Mouse (Mus musculus) megakaryocyte progenitor cell, adult 5-6 weeks (primary cell): Measurements from ENCODE around the gene Tax1bp3. TPM values are rescaled to one million over a fixed set of nuclear protein-coding genes. Genes with fewer than 3 reads are reported as not detected.

Experiments used
- ATAC-seq: replicated peaks from 2 replicates; pipeline ENCODE4 v1.8.0; 2016; ENCODE audit warnings: mild to moderate bottlenecking, moderate TSS enrichment, inconsistent platforms; ENCODE audit not compliant: poor library complexity
- total RNA-seq, 2 experiments: library from RNA; stranded (forward) in 1 of 2; stranded (reverse) in 1 of 2; fragments of 157-497, 149-512 nt in 1 of 2; fragments of 200-1000 nt in 1 of 2; gene quantifications; 2 replicates each; pipeline versions ENCODE4 v1.2.3 to v1.2.4; 2015 to 2017

Gene Tax1bp3
- total RNA-seq (2015) (6.7 and 10.0 TPM in 2 replicates), total RNA-seq (2017) (4.9 and 7.2 TPM in 2 replicates)

DNA sequence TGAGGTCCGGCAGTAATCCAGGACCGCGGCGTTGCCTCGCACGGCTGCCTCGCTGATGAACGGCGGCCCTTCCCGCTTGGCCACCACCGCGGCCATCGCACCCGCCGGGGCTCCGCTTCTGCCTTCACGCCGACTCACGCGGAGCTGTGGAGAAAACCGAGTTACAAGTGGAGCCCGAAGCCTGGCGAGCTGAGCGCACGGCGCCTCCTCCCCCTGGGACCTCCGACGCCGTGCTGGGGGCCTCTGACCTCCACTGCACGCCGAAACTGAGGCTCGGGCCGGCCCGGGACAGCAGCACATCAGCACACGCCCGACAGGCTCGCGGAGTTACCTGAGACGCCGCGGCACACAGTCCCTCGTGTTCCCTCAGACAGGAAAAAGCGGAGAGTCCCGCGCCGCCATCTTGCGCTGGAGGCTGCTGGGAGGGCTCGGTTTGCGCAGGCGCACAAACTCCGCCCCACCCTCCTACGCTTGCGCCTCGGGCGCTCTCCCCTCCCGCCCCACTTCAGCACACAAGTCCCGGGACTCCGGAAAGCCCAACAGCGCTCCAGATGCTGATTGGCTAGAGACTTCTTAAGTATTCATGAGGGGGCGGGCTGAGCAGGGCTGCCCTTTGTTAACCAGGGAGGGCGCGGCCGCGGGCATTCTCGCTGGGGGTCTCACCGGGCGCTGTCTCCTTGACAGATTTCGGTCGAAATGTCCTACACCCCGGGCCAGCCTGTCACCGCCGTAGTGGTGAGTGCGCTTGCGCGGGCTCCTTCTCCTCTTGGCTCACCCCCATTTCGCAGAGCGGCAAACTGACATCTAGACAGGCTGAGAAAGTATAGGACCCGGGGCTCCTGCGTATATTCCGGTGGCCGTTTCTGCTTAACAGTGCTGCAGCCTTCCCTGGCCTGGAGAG, at the start of gene Tax1bp3, which contains the start of gene Emc6:
Gene Tax1bp3, plus strand, starts transcription at position 476 of the 901 bp plus-strand sequence.
Gene Emc6, minus strand, starts transcription at position 430 of the 901 bp plus-strand sequence.
- ATAC-seq = peak; percentile 92

DNA sequence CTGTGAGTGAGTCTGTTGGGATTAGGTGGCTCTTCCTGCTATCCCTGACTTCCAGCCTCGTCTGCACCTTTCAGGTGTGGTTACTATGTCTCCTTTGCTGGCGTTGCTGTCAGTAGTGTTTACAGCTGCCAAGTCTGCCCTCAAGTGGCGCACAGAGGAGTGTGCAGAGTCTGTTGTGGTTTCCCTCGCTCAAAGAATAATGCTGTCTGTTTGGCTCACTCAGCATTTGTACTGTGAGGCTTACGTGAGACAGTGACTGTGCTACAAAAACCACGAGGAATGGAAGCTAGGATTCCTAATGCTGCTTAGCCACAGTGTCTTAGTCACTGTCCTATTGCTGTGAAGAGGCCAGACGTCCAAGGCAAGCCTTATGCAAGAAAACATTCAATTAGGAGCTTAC, 45.9 kb upstream of the Tax1bp3 start:
- peak; percentile 87 for ATAC-seq

DNA sequence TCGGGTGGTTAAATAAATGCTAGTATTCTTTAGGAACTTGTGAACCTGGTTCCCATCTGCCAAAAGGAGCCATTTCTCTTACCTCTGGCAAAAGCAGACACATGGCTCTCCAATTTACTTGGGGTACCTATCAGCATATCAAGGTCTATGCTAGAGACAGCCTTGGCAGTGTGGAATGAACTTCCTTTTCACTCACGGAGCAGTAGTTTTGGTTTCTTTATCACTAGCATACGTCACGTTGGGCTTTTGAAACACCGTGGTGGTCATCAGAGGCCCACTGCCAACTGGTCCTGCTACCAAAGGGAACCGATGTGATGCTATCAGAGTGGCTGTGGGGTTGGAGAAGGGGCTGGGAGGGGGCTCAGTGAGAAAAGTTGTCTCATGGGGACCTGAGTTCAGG, 43.9 kb upstream of the Tax1bp3 start:
- peak; percentile 29; the same call in 1 of the 2 replicates for ATAC-seq

DNA sequence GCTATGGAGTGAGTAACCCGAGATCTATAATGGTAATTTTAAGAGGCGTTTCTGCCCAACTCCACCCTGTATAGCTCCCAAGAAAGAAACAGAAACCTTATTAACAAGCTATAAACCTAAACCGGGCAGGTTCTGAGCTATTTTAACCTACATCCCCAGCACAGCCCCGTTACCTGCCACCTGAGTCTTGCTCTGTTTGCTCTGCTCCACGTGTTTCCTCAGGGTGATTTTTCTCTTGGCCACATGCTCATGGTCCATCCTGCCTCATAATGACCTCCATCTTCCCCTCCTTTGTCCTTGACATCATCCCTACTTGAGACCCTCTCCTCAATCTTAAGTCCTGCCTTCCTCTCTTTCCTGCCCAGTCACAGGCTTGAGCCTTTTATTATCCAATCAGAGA, 42.7 kb upstream of the Tax1bp3 start:
- ATAC-seq = no peak

DNA sequence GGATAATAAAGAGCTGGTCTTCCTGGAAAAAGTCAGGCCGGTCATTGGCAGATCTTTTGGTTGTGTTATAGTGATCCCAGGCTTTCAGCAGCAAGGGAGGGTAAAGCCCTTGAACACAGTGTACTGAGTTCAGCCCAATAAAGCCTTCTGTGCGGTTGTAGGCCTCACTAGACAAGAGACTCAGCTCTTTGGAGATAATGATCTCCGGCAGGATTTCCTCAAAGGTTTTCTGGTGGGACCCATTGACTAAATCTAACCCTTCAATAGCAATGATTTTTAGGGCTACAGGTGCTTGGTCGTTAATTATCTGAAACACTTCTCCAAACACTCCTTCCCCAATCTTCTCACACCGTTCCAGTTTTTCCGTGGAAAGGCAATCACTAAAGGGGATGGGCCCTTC, 40.3 kb upstream of the Tax1bp3 start:
- no peak for ATAC-seq

DNA sequence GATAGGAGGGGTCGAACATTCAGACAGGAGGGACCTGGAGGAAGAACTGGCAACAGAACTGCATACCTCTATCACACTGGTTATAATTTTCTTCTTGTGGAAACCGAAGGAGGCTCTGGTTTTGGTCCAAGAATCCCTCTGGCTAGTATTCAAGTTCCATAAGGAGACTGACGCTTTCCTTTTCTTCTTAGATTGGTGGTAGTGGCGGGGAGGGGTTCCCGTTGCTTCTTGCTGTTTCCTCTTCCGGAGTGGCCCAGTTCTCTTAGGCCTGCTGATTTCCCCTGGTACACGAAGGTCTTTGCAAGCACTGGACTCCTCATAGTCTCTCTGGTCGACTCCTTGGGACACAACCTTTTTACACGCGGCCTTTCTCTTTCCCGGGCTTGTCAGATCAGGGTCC, 39.8 kb upstream of the Tax1bp3 start:
- ATAC-seq = no peak; the same call in 1 of the 2 replicates

DNA sequence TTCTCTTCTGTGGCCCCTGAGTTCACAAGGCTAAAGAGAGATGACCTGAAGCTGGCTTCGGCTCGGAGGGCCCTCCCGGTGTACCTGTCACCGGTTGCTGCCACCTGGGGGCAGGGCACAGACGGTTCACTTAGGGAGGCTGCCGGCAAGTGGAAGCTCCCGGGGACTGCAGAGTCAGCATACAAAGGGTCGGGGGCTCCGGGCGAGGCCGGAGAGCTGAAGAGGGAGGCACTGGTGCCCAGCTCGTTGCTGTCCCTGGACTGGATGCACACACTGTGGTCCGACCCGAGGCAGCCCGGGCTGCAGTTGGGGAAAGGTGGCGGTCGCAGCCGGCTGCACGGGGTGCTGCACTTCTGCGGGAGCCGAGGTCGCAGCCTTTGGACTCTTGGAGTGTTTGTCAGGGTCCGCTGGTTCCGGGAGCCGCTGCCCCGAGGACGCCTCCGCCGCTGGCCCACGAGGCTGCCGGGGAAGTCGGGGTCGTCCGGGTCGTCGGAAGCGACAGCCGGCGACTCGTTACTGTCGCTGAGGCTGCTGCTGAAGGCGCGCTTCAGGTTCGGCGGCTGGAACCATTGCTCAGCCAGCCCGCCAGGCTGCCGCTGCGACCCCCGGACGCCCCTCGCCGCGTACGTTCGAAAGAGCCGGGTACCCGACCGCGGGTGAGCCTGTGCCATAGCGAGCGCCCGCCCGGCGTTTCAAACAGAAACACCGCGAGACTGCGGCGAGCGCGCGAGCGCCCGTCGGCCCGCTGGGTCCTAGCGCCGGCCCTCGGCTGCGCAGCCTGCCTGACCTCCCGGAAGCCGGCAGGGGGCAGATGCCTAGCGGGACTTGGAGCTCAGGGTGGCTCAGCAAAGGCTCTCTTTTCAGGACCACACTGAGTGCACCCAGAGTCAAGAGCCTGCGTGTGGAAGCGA, 39.0 kb upstream of the Tax1bp3 start, which contains the start of gene Haspin:
Gene Haspin, minus strand, starts transcription at position 704 of the 911 bp plus-strand sequence.
- peak; percentile 96 for ATAC-seq

DNA sequence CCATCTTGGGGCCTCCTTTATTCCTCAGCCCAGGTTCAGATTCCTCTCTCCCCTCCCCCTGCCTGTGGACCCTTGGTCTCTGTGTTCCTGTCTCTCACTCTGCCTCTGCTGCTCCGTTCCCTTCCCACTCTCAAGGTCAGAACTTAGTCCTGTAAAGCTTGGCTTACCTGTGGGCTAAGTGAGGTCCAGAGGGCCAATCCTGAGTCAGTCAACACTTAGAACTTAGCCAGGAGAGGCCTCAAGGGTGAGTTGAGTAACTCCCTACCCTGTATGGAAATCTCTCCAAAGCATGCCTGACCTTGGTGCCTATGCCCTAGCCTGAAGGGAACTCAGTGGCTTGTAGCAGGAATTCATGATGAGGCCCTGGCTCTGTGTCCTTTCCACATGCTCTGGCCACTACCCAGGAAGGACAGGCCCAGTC, 32.6 kb upstream of the Tax1bp3 start:
- ATAC-seq = no peak

DNA sequence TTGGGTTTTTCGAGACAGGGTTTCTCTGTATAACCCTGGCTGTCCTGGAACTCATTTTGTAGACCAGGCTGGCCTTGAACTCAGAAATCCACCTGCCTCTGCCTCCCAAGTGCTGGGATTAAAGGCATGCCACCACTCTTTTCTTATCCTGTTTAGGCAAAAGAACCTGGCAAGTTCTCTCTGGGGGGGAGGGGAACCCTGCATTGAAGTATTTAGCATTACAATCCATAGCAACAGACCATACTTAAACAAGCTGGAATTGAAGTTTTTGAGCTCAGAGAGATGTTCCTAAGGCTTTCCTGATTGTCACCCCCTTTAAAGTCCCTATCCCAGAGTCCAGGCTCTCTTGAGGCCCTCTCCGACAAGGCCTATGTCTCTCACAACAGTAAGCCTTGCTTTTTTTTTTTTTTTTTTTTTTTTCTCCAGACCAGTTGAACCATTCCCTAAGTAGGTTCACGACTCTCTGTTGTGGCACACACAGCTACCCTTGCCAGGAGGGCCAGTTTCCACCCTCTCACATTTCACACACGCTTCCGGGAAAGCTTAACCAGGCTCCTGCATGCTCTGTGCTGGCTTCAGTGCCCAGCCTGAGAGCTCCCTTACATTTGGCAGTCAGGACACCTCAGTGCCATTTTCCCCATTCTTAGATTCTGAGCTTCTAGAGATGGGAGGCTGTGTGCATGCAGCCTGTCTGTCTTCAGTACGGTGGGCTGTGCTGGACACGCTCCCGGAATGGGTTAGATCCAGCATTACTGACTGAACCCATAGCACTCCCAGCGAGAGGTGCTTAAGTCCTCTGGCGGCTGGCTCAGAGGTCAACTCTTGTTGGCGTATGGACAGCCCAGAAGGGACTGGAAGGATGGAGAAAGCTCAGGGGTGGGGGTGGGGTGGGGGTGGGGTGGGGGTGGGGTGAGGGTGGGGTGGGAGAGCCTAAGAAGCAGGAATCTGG, 30.6 kb upstream of the Tax1bp3 start:
- ATAC-seq = no peak

DNA sequence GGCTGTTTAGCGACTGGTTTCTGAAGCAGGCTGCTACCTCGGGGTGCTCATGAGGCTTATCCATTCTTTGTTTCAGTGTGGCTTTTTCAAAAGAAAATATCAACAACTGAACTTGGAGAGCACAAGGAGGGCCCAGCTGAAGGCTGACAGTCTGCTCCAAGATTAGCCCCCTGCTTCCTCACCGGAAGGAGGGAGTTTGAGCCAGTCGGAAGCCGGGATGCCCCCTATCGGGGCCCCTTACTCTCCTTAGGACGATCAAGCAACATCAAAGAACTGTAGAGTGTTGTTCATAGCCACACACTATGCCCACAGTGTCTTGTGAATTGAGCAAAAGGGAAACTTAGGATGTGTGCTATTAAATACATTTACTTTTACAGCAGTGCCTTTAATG, 29.9 kb upstream of the Tax1bp3 start:
- no peak for ATAC-seq

DNA sequence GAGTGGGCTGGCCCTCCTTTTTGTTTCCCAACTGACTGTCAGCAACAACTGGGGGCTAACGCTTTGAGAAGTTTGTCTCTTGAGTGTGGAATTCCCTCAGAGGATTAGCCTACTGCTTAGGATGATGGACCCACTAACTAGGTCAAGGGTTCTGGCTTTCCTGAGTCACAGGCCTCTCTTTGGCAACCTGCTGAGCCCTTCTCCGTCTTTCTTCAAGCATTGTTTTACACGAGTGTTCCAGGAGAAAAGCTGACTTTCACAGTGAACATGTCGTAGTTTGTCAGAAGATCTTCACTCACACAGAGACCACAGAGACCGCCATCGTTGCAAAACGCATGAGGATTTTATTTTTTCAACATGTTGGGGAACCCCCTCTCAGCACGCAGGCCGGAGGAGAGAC, 28.7 kb upstream of the Tax1bp3 start:
- no peak for ATAC-seq

DNA sequence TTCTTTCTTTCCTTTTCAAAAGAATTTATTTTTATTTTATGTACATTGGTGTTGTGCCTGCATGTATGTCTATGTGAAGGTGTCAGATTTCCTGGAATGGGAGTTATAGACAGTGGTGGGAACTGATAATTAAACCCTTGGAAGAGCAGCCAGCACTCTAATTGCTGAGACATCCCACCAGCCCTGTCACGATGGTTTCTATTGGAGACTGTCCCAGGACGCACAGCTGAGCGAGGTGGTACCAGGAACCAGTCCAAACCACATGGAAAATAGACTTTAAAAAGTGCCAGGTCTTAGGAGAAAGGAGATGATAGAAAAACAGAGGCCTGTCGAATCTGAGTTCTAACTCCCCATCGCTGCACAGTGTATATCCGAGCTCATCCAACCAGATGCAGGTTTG, 21.8 kb upstream of the Tax1bp3 start:
- ATAC-seq = no peak

DNA sequence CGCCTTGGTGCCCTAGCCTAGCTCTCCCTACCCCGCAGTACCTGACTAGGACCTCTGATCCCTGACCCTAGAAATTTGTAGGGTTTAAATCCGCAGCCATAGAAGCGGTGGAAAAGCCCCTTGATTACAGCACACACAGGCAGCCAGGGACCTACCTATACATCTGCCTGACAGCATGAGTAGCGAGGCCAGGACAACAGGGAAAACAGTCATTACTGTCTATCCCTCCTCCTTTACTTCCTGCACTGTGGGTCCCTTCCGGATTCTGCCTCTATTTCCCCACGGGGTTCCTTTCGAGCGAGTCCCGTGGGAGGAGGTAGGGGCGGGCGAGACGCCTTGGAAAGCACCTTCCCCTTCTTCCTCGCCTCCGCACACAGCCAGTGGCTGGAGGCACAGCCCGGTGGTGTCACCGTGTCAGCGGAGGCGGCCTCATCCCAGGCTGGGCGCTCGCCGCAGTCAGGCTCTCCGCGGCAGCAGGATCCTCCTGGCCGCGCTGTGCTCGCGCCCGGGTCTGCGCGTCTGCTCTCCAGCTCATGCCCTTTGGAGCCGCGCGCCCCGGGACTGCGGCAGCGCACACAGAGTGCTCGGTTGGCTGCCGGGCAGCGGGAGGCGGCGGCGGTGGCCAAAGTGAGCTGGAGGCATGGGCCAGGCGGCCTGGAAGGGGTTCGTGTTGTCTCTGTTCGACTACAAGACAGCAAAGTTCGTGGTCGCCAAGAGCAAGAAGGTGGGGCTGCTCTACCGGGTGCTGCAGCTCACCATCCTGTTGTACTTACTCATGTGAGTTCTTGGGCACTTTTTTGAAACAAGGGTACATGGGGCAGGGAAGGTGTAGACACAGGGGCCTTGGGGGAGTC, 16.7 kb upstream of the Tax1bp3 start, which contains the start of gene P2rx5:
Gene P2rx5, plus strand, starts transcription at position 465 of the 854 bp plus-strand sequence.
- ATAC-seq = peak; percentile 70

DNA sequence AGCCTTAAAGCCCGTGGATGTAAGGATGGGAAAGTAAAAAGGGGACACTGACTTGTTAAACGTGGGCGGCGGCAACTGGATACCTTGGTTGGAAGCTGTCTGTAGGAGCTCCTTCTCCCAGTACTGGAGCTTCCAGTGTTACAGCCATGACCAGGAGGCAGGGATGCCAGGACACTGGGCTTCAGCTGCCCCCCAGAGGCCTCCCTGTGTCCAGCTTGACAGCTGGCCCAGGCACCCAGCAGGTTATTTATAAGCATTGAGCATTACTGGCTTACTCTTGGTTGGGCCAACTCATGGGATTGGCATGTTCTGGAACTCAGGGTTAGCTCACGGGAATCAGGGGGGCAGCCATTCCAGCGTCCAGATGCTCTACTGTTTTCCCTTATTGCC, 16.1 kb upstream of the Tax1bp3 start:
- ATAC-seq = no peak

DNA sequence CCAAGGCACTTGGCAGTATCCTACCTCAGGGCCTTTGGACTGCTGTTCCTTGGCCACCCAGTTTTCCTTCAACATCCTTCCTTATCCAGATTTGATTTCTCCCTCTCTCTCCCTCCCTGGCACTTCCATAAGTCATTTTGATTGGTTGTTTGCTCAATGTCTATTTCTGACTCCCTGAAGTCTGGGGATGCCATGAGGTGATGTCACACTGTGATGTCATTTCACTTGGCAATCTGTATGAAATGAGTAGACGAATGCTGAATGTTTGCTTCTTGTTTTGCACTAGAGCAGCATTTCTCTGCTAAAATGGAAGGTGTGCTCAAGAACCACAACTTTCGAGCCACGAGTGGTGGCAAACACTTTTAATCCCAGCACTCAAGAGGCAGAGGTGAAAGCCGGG, 15.3 kb upstream of the Tax1bp3 start:
- ATAC-seq = no peak

DNA sequence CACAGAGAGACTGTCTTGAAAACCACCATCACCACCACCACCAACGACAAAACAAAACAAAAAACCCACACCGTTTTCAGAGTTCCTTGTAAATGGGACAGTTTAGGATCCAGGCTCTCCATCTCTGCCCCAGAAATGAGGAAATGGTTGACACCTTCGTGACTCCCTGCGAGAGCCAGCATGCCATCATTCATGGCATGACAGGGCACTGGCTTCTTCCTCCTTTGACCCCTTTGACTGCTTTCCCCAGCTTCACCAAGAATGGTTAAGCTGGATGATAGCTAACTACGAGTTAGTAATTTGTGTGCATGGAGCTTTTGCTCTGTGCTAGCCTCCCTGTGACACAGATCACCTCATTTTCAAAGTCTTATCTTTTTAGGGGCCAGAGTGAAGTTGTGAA, 14.6 kb upstream of the Tax1bp3 start:
- ATAC-seq = 0 out of 2 replicates have a peak, but pooled peaks have one; percentile 35

DNA sequence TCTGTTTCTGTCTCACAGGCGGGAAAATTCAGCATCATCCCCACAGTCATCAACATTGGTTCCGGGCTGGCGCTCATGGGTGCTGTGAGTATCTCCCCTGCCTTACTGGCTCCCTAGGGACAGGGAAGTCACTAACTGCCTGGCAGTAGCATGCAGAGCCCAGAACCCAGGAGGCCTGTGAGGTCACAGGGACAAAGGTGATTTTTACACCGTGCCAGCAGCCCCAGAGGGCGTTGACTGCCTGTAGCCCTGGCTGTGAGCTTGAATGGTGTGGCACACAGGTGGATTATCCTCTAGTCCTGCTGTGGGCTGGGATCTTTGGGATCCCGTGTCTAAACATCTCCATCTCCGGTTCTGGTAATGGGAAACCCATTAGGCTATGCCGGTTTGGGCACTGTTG, 8.8 kb upstream of the Tax1bp3 start:
- no peak for ATAC-seq

DNA sequence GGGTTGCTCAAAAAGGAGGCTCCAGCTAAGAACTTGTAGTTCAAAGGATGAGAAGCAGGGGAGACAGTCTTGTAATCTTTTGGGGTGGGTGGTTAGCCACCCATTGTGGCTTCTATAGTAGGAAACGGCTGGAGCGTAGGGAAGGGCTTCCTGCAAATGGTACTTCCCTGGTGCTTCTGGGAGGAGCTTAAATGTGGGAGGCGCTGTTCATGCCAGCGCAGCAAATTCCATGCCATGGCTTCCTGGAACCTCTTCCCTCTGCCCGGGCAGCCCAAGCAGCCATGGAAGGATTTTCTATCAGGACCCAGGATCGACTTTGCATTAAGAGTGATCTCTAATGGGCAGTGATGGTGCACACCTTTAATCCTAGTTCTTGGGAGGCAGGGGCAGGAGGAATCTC, 8.3 kb upstream of the Tax1bp3 start:
- ATAC-seq = no peak

DNA sequence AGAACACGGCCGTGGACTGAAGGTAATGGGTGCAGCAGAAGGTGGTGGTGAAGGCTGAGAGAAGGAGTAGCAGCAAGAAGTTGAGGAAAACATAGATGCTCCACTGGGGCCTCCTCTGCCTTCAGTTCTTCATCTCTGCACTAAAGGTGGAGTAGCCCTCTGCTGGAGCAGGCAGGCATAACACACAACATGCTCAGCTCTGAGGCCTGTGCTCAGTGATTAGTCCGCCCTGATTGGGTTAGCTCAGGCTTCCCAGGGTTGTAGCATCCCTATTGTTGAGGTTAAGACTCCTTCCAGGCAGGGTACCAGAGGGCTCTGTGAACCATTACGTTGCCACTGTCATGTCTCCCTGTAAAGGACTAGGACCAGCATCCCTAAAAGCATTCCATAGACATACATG, 7.7 kb upstream of the Tax1bp3 start:
- ATAC-seq = peak; percentile 91
